Mouse (Mus musculus) limb, embryonic 10.5 days (tissue): ENCODE data around the gene 0610012G03Rik. TPM values are rescaled to one million over a fixed set of nuclear protein-coding genes. Genes with fewer than 3 reads are reported as not detected.

Experiments
- microRNA-seq: library from miRNA; unstranded; fragments of <30 nt; microRNA quantifications from one replicate; pipeline ENCODE4, GENCODE M21; 2017
- polyA plus RNA-seq: library from polyadenylated mRNA; unstranded; fragments of >200 nt; fragmentation: Nextera tagmentation; extraction: Ambion mirVana; gene quantifications from 2 replicates; pipeline ENCODE4 v1.2.1, GENCODE M21; 2016

0610012G03Rik gene
- polyA plus RNA-seq, 1 experiment from 2014 or later: 87.2 TPM

Small RNAs within 50 kb of the gene (microRNA-seq; reads per million reads assigned to microRNA genes)
- not detected for gene Gm26269

Other genes starting within 250 kb of the 0610012G03Rik start
- gene Meltf, start 69.7 kb downstream of the 0610012G03Rik start, polyA plus RNA-seq: 0.06 and 0.18 TPM in 2 replicates
- gene Pigz, start 14.6 kb downstream of the 0610012G03Rik start, polyA plus RNA-seq: 1.0 and 1.2 TPM in 2 replicates
- gene Ncbp2, start within 50 bp of the 0610012G03Rik start, polyA plus RNA-seq: 143 and 147 TPM in 2 replicates
- 20.8 and 22.1 TPM in 2 replicates for gene Senp5, start 54.8 kb upstream of the 0610012G03Rik start, polyA plus RNA-seq
- 35.8 and 38.1 TPM in 2 replicates for gene Pak2, start 130.8 kb upstream of the 0610012G03Rik start, polyA plus RNA-seq
- 147 and 150 TPM in 2 replicates for gene Pigx, start 151.2 kb upstream of the 0610012G03Rik start, polyA plus RNA-seq
- 36.6 and 39.5 TPM in 2 replicates for gene Cep19, start 151.3 kb upstream of the 0610012G03Rik start, polyA plus RNA-seq
- gene Nrros, start 217.1 kb upstream of the 0610012G03Rik start, polyA plus RNA-seq: 7.5 and 9.7 TPM in 2 replicates
- 0.25 and 0.26 TPM in 2 replicates for gene Bex6, start 231.3 kb upstream of the 0610012G03Rik start, polyA plus RNA-seq